Mouse (Mus musculus) hindbrain, embryonic 14.5 days (tissue): ENCODE results near the gene Inppl1. TPM values are rescaled to one million over a fixed set of nuclear protein-coding genes. Genes with fewer than 3 reads are reported as not detected.

Source experiments
- ATAC-seq: fragments of 200-750 bp; cut with Nextera tagmentation; 2 replicates; pipeline ENCODE4 v1.8.0; 2017; ENCODE audit warnings: moderate number of reproducible peaks, mild to moderate bottlenecking, moderate TSS enrichment, moderate library complexity; ENCODE audit not compliant: low FRiP score
- DNase-seq: peaks from one replicate; pipeline ENCODE4 v3.0.0-alpha.2; 2015; ENCODE audit warnings: low spot score
- H3K27ac ChIP-seq: fragments of 300-500 bp; sonication (generic); 2 replicates; pipeline ENCODE4 v1.5.1; 2014; ENCODE audit warnings: mild to moderate bottlenecking, moderate library complexity
- H3K27me3 ChIP-seq: fragments of 300-500 bp; sonication (generic); 2 replicates; pipeline ENCODE4 v1.6.1; 2014; ENCODE audit warnings: mild to moderate bottlenecking, low read length, mixed read lengths; ENCODE audit not compliant: control insufficient read depth, insufficient read depth
- H3K36me3 ChIP-seq: fragments of 300-500 bp; sonication (generic); replicated peaks from 2 replicates; pipeline ENCODE4 v1.6.1; 2014; ENCODE audit not compliant: control insufficient read depth, insufficient read depth
- H3K4me1 ChIP-seq: fragments of 300-500 bp; sonication (generic); replicated peaks from 2 replicates; pipeline ENCODE4 v1.6.1; 2014; ENCODE audit warnings: antibody characterized with exemption, low read length, mixed read lengths; ENCODE audit not compliant: control insufficient read depth, insufficient read depth
- H3K4me2 ChIP-seq: fragments of 300-500 bp; sonication (generic); replicated peaks from 2 replicates; pipeline ENCODE4 v1.6.1; 2014; ENCODE audit warnings: mild to moderate bottlenecking, moderate library complexity
- H3K4me3 ChIP-seq: fragments of 300-500 bp; sonication (generic); replicated peaks from 2 replicates; pipeline ENCODE4 v1.5.1; 2014; ENCODE audit warnings: mild to moderate bottlenecking, low read length
- H3K9ac ChIP-seq: fragments of 300-500 bp; sonication (generic); 2 replicates; pipeline ENCODE4 v1.6.1; 2014
- H3K9me3 ChIP-seq: fragments of 300-500 bp; sonication (generic); 2 replicates; pipeline ENCODE4 v1.6.1; 2016; ENCODE audit warnings: low read length; ENCODE audit not compliant: control insufficient read depth
- WGBS: fragments of 180-500 bp; shearing (Covaris S2); extraction: QIAGEN DNeasy Blood & Tissue Kit; methylation state at CpG from one replicate; pipeline ENCODE4 v1.1.7; 2014; 5-methylcytosine and 5-hydroxymethylcytosine counted together
- polyA plus RNA-seq: library from polyadenylated mRNA; unstranded; fragments of >200 nt; fragmentation: Nextera tagmentation; extraction: Ambion mirVana; gene quantifications from 2 replicates; pipeline ENCODE4 v1.2.1, GENCODE M21; 2014

The Inppl1 gene
- polyA plus RNA-seq: 7.8 and 10.5 TPM in 2 replicates

DNA sequence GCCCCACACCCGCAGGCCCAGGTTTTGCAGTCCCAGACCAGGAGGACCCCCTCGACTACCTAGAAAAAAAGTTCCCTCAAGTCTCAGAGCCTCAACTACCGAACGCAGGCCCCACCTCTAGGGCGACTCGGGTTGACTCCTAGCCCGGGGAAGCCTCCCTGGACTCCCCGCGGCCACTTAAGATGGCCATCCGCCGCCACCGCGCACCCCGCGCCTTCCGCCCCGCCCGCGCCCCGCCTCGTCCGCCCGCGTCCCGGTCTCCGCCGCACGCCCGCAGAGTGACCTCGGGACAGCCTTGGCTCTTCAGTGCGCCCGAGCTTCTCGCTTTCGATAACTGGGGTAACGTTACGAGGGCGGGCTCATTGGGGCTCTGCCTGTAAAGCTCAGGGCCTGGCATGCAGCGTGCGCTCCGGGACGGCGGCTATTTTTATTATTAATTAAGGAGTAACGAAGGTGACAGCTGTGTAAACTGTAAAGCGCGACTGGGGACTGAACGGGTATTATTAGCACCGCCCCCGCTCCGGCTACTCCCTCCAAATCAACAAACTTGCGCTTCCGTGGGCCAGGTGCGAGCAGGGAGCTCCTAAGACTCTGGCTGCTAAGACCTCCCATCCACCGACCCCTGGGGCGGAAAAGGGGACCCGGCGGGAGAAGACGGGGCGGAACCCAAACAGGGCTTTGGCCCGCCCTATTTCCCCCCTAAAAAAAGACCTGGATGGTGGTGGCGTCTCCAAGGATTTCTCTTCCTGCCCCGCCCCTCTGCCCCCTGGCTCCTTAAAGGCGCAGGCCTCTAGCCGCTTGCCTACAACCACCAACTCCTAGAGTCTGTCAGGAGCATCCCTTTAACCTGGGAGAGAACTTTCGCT lies at the start of gene Inppl1:
Gene Inppl1, minus strand, starts transcription at position 624 of the 866 bp plus-strand sequence.
- peak within 1 kb of the TSS; percentile 74 for H3K9ac ChIP-seq
- WGBS: under 1% methylated on average over 64 of the region's 64 CpGs
- no peaks in the 10 kb centered on the region for H3K36me3 ChIP-seq
- H3K9me3 ChIP-seq: no peaks in the 10 kb centered on the region
- H3K27ac ChIP-seq: peak within 1 kb of the TSS; percentile 84
- peak; percentile 69 for DNase-seq
- H3K4me2 ChIP-seq: peak within 1 kb of the TSS; percentile 97
- peak within 1 kb of the TSS; percentile 68 for H3K4me3 ChIP-seq
- peaks cover 21% of the 10 kb centered on the region; the same call in 1 of the 2 replicates for H3K27me3 ChIP-seq
- peaks cover 31% of the 10 kb centered on the region for H3K4me1 ChIP-seq
- peak; percentile 66 for ATAC-seq

DNA sequence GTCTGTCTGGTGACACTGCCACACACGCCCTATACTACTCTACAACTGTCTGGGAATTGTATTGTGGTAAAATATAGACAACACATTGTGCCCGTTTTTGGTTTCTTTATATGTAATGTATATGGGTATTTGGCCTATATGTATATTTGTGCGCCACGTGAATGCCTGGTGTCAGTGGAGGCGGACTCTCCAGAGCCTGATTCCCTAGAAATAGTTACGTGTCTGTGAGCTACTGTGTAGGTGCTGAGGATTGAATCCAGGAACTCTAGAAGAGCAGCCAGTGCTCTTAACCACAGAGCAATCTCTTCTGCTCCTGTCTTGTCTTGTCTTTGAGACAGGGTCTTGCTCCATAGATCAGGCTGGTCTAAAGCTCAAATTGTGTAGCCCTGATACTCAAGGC lies 48.2 kb upstream of the Inppl1 start:
- Histone ChIP-seq H3K9ac (no peak overlapping the region), H3K4me2 (no peak overlapping the region), H3K36me3 (no peaks in the 10 kb centered on the region), H3K4me3 (no peak overlapping the region), H3K4me1 (no peaks in the 10 kb centered on the region), H3K9me3 (no peaks in the 10 kb centered on the region), H3K27ac (no peak overlapping the region), H3K27me3 (no peaks in the 10 kb centered on the region)
- ATAC-seq: no peak
- no peak for DNase-seq
- WGBS: 87% methylated on average over 6 of the region's 6 CpGs

DNA sequence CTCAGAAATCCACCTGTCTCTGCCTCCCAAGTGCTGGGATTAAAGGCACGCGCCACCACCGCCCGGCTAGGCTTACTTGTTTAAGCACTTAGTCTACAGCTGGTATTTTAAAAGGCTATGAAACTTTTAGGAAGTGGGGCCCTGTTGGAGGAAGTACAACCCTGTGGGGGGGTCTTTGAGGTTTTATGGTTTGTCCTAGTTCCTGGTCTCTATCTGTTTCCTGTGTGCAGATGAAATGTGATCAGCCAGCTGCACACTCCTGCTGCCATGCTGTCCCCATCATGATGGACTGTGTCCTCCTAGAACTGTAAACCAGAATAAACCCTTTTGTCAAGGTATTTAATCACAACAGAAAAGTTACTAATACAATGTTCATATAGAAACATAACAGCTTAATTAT lies 46.1 kb upstream of the Inppl1 start:
- 93% methylated on average over 4 of the region's 4 CpGs for WGBS
- Histone ChIP-seq H3K4me3 (no peak overlapping the region), H3K27ac (no peak overlapping the region), H3K36me3 (no peaks in the 10 kb centered on the region), H3K4me2 (no peak overlapping the region), H3K9me3 (no peaks in the 10 kb centered on the region), H3K9ac (no peak overlapping the region), H3K4me1 (no peaks in the 10 kb centered on the region), H3K27me3 (no peaks in the 10 kb centered on the region)
- ATAC-seq (no peak), DNase-seq (no peak)

DNA sequence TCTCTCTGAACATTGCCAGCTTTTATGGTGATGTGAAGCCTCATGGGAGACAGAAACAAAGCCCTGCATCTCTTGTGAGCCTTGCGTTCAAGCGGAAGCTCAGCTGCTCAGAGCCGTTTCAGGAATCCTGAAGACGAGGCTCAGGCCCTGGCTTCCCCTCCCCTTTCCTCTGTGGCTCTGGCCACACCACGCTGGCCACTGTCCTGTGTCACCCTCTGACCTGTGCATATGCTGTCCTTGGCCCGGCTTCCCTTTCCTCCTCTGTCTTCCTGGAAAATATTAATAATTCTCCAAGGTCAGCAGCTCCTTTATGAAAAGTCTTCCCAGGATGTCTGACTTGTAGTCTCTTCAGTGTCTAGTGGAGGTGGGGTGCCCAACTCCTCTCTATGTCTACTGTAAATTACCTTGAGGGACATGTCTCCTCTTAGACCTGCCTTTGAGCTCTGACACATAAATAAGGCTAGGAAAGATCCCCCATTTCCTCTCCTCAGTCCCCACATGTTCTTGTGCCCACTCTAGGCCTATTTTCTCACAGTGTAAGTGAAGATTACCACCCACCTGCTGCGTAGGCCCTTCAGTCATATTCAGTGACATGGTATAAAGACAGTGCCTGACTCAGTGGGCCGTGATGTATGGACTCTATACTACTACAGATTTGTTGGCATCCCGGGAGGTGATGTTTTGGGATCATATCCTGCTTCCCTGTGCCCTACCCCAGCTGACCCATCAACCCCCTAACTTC lies 44.6 kb upstream of the Inppl1 start:
- no peak overlapping the region for H3K27ac ChIP-seq
- no peaks in the 10 kb centered on the region for H3K27me3 ChIP-seq
- H3K9ac ChIP-seq: no peak overlapping the region
- no peak for ATAC-seq
- no peaks in the 10 kb centered on the region for H3K36me3 ChIP-seq
- H3K4me2 ChIP-seq: no peak overlapping the region
- H3K4me1 ChIP-seq: no peaks in the 10 kb centered on the region
- 63% methylated on average over 9 of the region's 9 CpGs for WGBS
- H3K4me3 ChIP-seq: no peak overlapping the region
- DNase-seq: no peak
- no peaks in the 10 kb centered on the region for H3K9me3 ChIP-seq

DNA sequence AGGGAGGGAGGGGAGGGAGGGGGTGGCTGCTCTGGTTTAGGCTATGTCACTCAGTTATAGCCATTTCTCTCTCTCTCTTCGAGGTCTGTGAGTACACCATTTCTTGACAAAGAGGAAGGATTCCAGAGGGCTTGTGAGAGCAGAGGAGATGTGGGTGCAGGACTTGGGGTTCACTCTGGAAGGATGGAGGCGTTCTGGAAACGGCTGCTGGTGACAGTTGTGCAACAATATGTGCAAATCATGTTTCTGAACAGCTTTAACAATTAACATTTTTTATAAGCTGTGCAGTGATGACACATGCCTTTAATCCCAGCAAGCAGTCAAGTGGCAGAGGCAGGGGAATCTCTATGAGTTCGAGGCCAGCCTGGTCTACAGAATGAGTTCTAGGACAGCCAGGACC lies 42.8 kb upstream of the Inppl1 start:
- WGBS: 77% methylated on average over 4 of the region's 4 CpGs
- no peaks in the 10 kb centered on the region for H3K27me3 ChIP-seq
- no peaks in the 10 kb centered on the region for H3K9me3 ChIP-seq
- no peak for DNase-seq
- H3K4me1 ChIP-seq: no peaks in the 10 kb centered on the region
- no peak overlapping the region for H3K4me2 ChIP-seq
- no peaks in the 10 kb centered on the region for H3K36me3 ChIP-seq
- no peak for ATAC-seq
- H3K4me3 ChIP-seq: no peak overlapping the region
- H3K27ac ChIP-seq: no peak overlapping the region
- H3K9ac ChIP-seq: no peak overlapping the region

DNA sequence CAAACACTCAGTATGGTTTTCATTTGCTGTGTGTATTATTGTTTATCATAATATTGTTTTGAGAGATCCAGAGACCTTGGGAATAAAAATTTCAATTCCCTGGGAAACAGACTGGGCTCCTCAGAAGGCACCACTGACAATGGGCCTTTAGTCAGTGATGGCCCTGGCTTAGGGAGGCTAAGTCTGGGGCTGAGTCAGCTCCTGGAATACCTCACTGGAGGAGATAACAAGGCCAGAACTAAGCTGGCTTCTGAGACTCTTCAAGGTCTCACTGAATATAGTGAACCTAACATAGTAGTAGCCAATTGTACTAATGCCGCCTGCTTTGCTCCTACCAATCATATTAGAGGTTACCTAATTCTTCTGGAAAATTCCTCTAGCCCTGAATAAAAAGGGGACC lies 37.9 kb upstream of the Inppl1 start:
- H3K4me3 ChIP-seq: no peak overlapping the region
- H3K27me3 ChIP-seq: no peaks in the 10 kb centered on the region
- no peaks in the 10 kb centered on the region for H3K9me3 ChIP-seq
- DNase-seq (no peak), ATAC-seq (no peak)
- no peaks in the 10 kb centered on the region for H3K36me3 ChIP-seq
- WGBS: 97% methylated on average over 1 of the region's 1 CpGs
- no peak overlapping the region for H3K9ac ChIP-seq
- no peak overlapping the region for H3K27ac ChIP-seq
- H3K4me1 ChIP-seq: no peaks in the 10 kb centered on the region
- no peak overlapping the region for H3K4me2 ChIP-seq

DNA sequence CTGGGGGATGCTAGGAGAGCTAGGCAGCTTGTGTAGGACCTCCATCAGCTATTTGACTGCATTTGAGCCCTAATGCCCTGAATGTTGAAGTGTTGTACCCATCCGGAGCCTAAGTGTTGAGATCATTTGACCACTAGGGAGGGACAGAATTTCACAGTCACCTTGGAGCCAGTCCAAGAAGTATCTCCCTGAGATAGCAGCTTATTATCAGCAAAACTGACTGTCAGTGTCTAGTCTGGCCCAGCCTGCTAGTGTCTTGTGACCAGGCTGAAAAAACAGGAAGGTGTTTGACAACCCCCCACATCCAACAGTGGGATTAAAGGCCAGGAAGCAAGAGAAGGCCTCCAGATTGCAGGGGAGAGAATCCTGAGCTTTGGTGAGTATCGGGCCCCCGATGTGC lies 33.3 kb upstream of the Inppl1 start:
- 89% methylated on average over 3 of the region's 3 CpGs for WGBS
- Histone ChIP-seq H3K27ac (no peak overlapping the region), H3K9ac (no peak overlapping the region)

DNA sequence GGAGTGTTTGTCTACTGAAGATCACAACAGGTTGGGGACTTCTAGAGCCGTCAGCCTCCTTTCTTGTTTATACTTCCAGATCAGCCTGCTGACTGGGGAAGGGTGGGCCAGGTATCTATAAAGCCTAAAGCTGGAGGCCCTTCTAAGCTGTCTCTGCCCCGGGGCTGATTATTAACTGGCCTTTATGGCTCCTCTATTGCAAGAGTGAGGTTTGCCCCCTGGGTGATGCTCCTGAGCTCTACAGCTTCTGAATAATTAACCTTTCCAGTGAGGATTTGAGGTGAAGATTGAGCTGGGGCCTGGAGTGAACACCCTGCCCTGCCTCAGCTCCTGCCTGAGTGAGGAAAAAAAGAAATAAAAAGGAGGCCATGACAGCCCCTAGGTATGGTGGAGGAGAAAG lies 32.6 kb upstream of the Inppl1 start, which contains the start of gene Folr1:
Gene Folr1, minus strand, starts transcription at position 160 of the 400 bp plus-strand sequence.
- Histone ChIP-seq H3K4me1 (no peaks in the 10 kb centered on the region), H3K4me2 (no peak within 1 kb of the TSS), H3K27me3 (no peaks in the 10 kb centered on the region), H3K9me3 (no peaks in the 10 kb centered on the region), H3K27ac (no peak within 1 kb of the TSS), H3K36me3 (no peaks in the 10 kb centered on the region), H3K4me3 (no peak within 1 kb of the TSS), H3K9ac (no peak within 1 kb of the TSS)
- ATAC-seq: no peak
- WGBS: 71% methylated on average over 2 of the region's 2 CpGs
- DNase-seq: no peak

More for the DNA sequence above, 33.3 kb upstream of the Inppl1 start:
- no peaks in the 10 kb centered on the region for H3K9me3 ChIP-seq
- no peak overlapping the region for H3K4me3 ChIP-seq
- DNase-seq (no peak), ATAC-seq (no peak)
- H3K36me3 ChIP-seq: no peaks in the 10 kb centered on the region
- H3K4me1 ChIP-seq: no peaks in the 10 kb centered on the region
- H3K27me3 ChIP-seq: no peaks in the 10 kb centered on the region
- no peak overlapping the region for H3K4me2 ChIP-seq

DNA sequence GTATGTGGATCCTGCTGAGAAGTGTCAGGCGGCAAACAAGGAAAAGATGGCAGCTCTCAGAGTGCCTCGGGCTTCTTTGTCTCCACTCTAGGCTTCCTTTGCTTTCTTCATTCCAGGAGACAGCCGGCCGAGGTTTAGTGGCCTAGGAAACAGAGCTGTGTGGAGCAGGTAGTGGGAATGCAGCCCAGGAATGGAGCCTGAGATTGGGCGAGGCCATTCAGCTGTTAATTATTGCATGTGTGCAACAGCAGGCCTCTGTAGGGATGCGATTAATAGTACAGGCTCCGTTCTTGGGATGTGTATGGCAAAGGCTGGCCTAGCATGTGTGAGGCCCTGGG lies 31.1 kb upstream of the Inppl1 start:
- Histone ChIP-seq H3K4me1 (no peaks in the 10 kb centered on the region), H3K27me3 (no peaks in the 10 kb centered on the region), H3K36me3 (no peaks in the 10 kb centered on the region), H3K4me2 (no peak overlapping the region), H3K9me3 (no peaks in the 10 kb centered on the region), H3K27ac (no peak overlapping the region), H3K9ac (no peak overlapping the region), H3K4me3 (no peak overlapping the region)
- DNase-seq: peak; percentile 28
- WGBS: 45% methylated on average over 7 of the region's 7 CpGs
- no peak for ATAC-seq
